Mouse (Mus musculus) G1E-ER4 (cell line): ENCODE results near the gene Rpf2. TPM values are rescaled to one million over a fixed set of nuclear protein-coding genes. Genes with fewer than 3 reads are reported as not detected.

Experiments
- GATA1 ChIP-seq: IDR thresholded peaks from one replicate; pipeline ENCODE4 v1.8.0; 2012; ENCODE audit warnings: low read length, inconsistent platforms
- polyA plus RNA-seq: library from polyadenylated mRNA; stranded (reverse); fragments of >175 nt; gene quantifications from 2 replicates; pipeline ENCODE4 v1.2.3, GENCODE M21; 2012

The Rpf2 gene
- polyA plus RNA-seq, 1 experiment, result 4.9 TPM

DNA sequence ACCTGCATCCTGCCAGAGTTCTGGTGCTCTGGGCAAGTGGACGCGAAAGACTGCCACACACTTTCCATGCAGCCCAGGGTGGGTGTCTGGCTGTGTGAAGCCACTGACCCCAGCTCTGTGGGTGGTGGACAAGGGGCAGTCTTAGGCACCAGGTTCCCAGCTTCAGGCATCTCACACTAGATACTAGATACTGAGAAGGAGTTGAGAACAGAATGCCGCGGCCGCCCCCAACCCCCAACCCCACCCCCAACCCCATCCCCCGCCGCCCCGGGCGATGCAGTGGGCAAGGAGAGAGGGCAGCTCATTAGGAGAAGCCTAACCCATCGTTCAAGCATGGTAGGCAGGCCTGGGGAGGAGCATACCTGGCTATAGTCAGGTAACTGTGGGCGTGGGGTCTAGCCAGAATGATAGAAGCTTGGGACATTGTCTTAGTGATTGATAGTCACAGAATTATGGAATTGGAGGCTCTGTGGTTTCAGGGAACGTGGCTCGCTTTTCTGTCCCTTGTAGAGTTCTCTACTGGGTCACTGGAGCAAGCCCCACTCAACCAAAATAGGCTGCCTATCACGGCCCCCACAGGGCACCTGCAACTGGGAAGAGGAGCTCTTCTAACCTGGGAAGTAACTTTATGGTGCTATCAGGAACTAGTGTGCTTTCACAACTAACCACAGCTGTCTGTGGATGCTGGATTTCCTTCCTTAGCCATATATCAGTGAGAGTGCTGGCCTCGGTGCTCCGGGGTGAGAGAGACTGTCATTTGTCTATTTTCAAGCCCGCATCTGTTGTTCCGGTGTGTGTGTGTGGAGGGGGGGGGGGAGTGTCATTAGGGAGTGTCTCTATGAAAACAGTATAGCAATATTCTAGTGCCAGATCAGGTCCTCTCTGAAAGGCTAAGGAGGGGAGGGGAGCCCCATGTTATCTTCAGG lies 54.6 kb downstream of the Rpf2 start:
- no peak for TF ChIP-seq GATA1

GRCm38 (mm10) chr10:40191338-40191979 lies 55.4 kb downstream of the Rpf2 start:
- no peak for TF ChIP-seq GATA1

- TF ChIP-seq GATA1, result no peak
Observed at GRCm38 (mm10) chr10:40190871-40191270, 56.0 kb downstream of the Rpf2 start.

DNA sequence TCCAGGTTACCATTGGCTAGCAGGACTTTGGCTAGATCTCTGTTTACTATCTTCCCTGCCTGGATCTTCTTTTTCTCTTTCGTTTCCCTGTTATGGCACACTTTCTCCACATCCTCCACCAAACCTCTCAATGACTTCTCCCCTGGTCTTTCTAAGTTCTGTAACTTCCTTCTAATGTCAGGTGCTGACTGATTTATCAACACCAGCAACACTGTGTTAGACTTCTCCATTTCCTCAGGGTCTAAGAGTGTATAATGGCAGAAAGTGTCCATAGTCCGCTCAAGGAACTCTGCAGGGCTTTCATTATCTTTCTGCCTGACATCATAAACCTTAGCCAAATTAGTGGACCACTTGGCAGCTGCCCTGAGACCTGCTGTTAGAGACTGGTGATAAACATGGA lies 57.1 kb downstream of the Rpf2 start:
- TF ChIP-seq GATA1, result no peak

DNA sequence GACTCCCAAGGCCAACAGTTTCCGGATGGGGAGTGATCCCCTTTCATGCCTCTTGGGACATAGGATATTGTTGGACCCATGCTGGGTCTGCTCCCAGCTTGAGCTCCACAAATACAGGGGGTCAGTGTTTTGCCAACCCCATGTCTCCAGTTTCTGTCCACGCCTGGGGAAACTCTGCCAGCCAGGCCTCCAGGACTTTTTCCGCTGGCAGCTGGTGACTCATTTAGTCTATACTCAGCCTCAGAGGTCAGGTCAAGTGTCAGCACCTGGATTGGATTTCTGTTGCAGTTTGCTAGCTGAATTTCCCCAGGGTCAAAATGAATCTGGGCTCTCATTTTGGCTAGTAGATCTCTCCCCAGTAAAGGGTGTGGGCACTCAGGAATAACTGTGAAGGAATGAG lies 58.0 kb downstream of the Rpf2 start:
- no peak for TF ChIP-seq GATA1

- no peak for TF ChIP-seq GATA1
Observed at GRCm38 (mm10) chr10:40185956-40186355, 60.9 kb downstream of the Rpf2 start.

GRCm38 (mm10) chr10:40180011-40180410 lies 66.8 kb downstream of the Rpf2 start:
- TF ChIP-seq GATA1, result no peak

GRCm38 (mm10) chr10:40179142-40179541 lies 67.7 kb downstream of the Rpf2 start:
- TF ChIP-seq GATA1, result no peak

GRCm38 (mm10) chr10:40177323-40177962 lies 69.4 kb downstream of the Rpf2 start:
- TF ChIP-seq GATA1, result no peak

Other genes starting within 250 kb of the Rpf2 start
- not detected in 2 replicates for gene Mfsd4b1, start 221.8 kb downstream of the Rpf2 start, polyA plus RNA-seq
- 8.4 and 11.0 TPM in 2 replicates for gene Slc16a10, start 104.8 kb downstream of the Rpf2 start, polyA plus RNA-seq
- 12.9 and 14.4 TPM in 2 replicates for gene Gtf3c6, start 11.1 kb upstream of the Rpf2 start, polyA plus RNA-seq
- 4.5 and 5.7 TPM in 2 replicates for gene Amd1, start 55.1 kb upstream of the Rpf2 start, polyA plus RNA-seq
- 5.2 and 6.5 TPM in 2 replicates for gene Cdk19, start 92.5 kb upstream of the Rpf2 start, polyA plus RNA-seq